Mouse (Mus musculus) ES-E14 (cell line): ENCODE results near the gene Cldn15. TPM values are rescaled to one million over a fixed set of nuclear protein-coding genes. Genes with fewer than 3 reads are reported as not detected.

Source experiments
- DNase-seq: peaks from one replicate; pipeline ENCODE4 v3.0.0-alpha.2; 2013; ENCODE audit warnings: low read depth, low spot score
- H3K27ac ChIP-seq: 2 replicates; pipeline ENCODE4 v1.5.1; 2012; ENCODE audit warnings: low read depth, mild to moderate bottlenecking, low read length, moderate library complexity, mixed read lengths; ENCODE audit not compliant: poor library complexity, insufficient read depth, severe bottlenecking
- H3K36me3 ChIP-seq: 2 replicates; pipeline ENCODE4 v1.6.1; 2012; ENCODE audit warnings: mild to moderate bottlenecking, low read length, moderate library complexity, mixed read lengths; ENCODE audit not compliant: control insufficient read depth, poor library complexity, insufficient read depth, severe bottlenecking
- H3K4me1 ChIP-seq, 2 experiments: fragments of 150-350 bp in 1 of 2; sonication (generic) in 1 of 2; 2 replicates each; pipeline ENCODE4 v1.6.1; 2012; ENCODE audit warnings: low read length in 2 of 2, mild to moderate bottlenecking in 1 of 2, mixed read lengths in 1 of 2; ENCODE audit not compliant: control insufficient read depth in 2 of 2, insufficient read depth in 2 of 2, poor library complexity in 1 of 2
- H3K4me3 ChIP-seq, 2 experiments: fragments of 150-350 bp in 1 of 2; sonication (generic) in 1 of 2; 2 replicates each; pipeline ENCODE4 v1.5.1; 2012; ENCODE audit warnings: low read length in 2 of 2, low read depth in 1 of 2, mild to moderate bottlenecking in 1 of 2, mixed read lengths in 1 of 2; ENCODE audit not compliant: insufficient read depth in 1 of 2, poor library complexity in 1 of 2, severe bottlenecking in 1 of 2
- H3K9ac ChIP-seq: 2 replicates; pipeline ENCODE4 v1.6.1; 2012; ENCODE audit warnings: low read depth, mild to moderate bottlenecking, low read length, mixed read lengths; ENCODE audit not compliant: poor library complexity, insufficient read depth, severe bottlenecking
- H3K9me3 ChIP-seq: fragments of 150-350 bp; sonication (generic); 2 replicates; pipeline ENCODE4 v1.6.1; 2012; ENCODE audit warnings: low read depth, mild to moderate bottlenecking, low read length; ENCODE audit not compliant: control insufficient read depth, insufficient read depth
- CHD2 ChIP-seq: IDR thresholded peaks from 2 replicates; pipeline ENCODE4 v1.6.1; 2014; ENCODE audit warnings: mild to moderate bottlenecking, low read depth, low read length, inconsistent platforms
- HCFC1 ChIP-seq: IDR thresholded peaks from 2 replicates; pipeline ENCODE4 v1.6.1; 2012; ENCODE audit warnings: low read length, inconsistent platforms, borderline replicate concordance; ENCODE audit not compliant: insufficient read depth
- MAFK ChIP-seq: IDR thresholded peaks from 2 replicates; pipeline ENCODE4 v1.6.1; 2014; ENCODE audit warnings: mild to moderate bottlenecking, low read depth, low read length, inconsistent platforms; ENCODE audit not compliant: insufficient read depth
- ZC3H11A ChIP-seq: IDR thresholded peaks from 2 replicates; pipeline ENCODE4 v1.6.1; 2012; ENCODE audit warnings: low read depth, mild to moderate bottlenecking, inconsistent platforms, low read length, borderline replicate concordance
- ZNF384 ChIP-seq: IDR thresholded peaks from 2 replicates; pipeline ENCODE4 v1.6.1; 2012; ENCODE audit warnings: low read depth, low read length, inconsistent platforms
- in situ Hi-C, 2 experiments: fragments of 600-800 bp; cut with MboI; formaldehyde crosslinking; loops; one replicate each; pipeline ENCODE4 v1.15.1; 2025; ENCODE audit warnings: low sequenced_read_pairs in 2 of 2, inconsistent platforms in 1 of 2; ENCODE audit not compliant: unreplicated experiment in 2 of 2
- total RNA-seq: library from RNA; depleted of rRNA; stranded (reverse); fragments of 300-350 nt; gene quantifications from 2 replicates; pipeline ENCODE4 v1.2.3, GENCODE M21; 2012

Gene Cldn15
- total RNA-seq, 1 experiment, result 0.94 TPM

DNA sequence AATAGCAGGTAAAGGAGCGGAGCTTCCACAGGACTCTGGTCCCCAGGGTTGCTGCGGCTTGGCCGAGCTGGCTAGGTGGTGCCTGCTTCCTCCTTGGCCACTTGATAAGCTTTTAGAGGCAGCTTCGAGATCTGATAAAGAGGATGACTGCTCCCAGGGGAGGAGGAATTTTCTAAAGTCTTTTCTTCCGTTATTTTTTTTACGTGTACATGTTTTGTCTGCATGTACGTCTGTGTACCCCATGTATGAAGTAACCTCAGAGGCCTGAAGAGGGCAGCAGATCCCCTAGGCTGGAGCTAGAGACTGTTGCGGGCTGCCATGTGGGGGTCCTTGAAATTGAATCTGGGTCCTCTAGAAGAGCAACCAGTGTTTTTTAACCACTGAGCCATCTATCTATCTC, 14.6 kb downstream of the Cldn15 start:
- H3K27ac ChIP-seq, result no peak overlapping the region
- in situ Hi-C loops, result no loop called here
- no peak overlapping the region for H3K4me3 ChIP-seq
- no peak overlapping the region for H3K9ac ChIP-seq
- peaks cover 3% of the 10 kb centered on the region for H3K36me3 ChIP-seq
- no peak for TF ChIP-seq CHD2
- TF ChIP-seq ZC3H11A, result 0 out of 2 replicates have a peak, but pooled peaks have one; percentile 14
- DNase-seq, result no peak
- H3K9me3 ChIP-seq, result no peaks in the 10 kb centered on the region
- H3K4me1 ChIP-seq, result 0 out of 4 replicates have a peak, but pooled peaks cover 0 to 2% of the 10 kb centered on the region in 2 experiments

DNA sequence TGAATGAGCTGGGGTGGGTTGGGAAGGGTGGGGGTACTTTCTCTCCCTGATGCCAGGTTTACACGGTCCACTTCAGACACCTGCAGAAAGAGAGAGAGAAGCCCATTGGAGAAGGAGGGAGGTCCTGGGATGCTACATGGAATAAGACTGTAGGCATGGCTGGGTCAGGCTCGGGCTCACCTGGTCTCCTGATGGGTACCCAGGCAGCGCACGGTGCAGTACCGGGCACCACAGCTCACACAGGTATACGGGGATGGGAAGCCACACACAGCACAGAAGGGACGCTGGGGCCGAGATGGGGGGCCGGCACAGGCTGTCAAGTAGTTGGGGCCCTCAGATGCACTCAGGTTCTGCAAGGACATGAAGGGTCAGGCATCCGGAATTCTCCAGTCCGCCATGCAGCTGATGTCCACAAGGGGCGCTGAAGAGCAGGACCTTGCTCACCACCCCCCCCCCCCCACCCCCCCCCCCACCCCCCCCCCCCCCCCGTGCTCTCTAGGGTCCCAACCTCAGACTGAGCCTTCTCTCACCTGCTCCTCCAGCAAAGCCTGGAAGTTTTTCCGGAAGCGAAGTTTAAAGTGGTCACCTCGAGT, 16.0 kb downstream of the Cldn15 start:
- no peak overlapping the region for H3K9ac ChIP-seq
- DNase-seq, result peak; percentile 39

GRCm38 (mm10) chr5:136984828-136985227, 18.4 kb downstream of the Cldn15 start:
- in situ Hi-C loops, result no loop called here
- no peak overlapping the region for H3K4me3 ChIP-seq
- H3K4me1 ChIP-seq, result 0 out of 4 replicates have a peak, but pooled peaks cover 0 to 9% of the 10 kb centered on the region in 2 experiments
- TF ChIP-seq HCFC1, result no peak
- TF ChIP-seq ZNF384, result no peak
- no peak for TF ChIP-seq CHD2
- TF ChIP-seq ZC3H11A, result no peak
- TF ChIP-seq MAFK, result no peak
- no peaks in the 10 kb centered on the region for H3K9me3 ChIP-seq
- H3K9ac ChIP-seq, result no peak overlapping the region
- no peak for DNase-seq
- peaks cover 9% of the 10 kb centered on the region for H3K36me3 ChIP-seq
- no peak overlapping the region for H3K27ac ChIP-seq

More for the DNA sequence above, 16.0 kb downstream of the Cldn15 start:
- no peaks in the 10 kb centered on the region for H3K9me3 ChIP-seq
- H3K4me3 ChIP-seq, result no peak overlapping the region
- 0 out of 4 replicates have a peak, but pooled peaks cover 0 to 2% of the 10 kb centered on the region in 2 experiments for H3K4me1 ChIP-seq
- in situ Hi-C loops, result no loop called here
- H3K36me3 ChIP-seq, result peaks cover 3% of the 10 kb centered on the region
- H3K27ac ChIP-seq, result no peak overlapping the region
- TF ChIP-seq CHD2 (no peak), HCFC1 (no peak), ZC3H11A (no peak), ZNF384 (no peak), MAFK (no peak)

DNA sequence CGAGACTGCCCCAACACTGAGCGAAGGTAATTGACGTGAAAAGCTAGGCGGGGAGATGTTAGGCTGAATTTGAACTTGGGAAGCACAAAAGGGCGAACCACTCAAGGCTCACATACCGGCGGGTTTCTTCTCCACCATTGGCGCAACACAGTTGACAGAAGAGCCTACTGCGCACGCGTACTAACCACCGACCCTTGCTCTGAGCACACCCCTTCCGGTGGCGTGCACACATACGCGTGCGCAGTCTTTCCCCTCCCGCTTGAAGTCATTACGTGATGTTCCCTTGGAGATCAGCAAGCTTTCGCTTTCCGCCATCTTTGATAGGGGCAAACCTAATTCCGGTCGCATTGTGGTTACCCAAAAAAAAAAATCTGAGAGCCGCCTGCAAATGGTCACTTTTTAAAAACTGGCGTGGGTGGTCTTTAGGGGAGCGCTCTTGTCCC, 20.3 kb downstream of the Cldn15 start, which contains the start of gene Plod3:
Gene Plod3, plus strand, starts transcription at position 325 of the 443 bp plus-strand sequence.
- in situ Hi-C loops, result no loop called here
- Histone ChIP-seq H3K9ac (peak within 1 kb of the TSS; percentile 87), H3K9me3 (no peaks in the 10 kb centered on the region), H3K27ac (peak within 1 kb of the TSS; percentile 71), H3K36me3 (peaks cover 28% of the 10 kb centered on the region), H3K4me3 (peak within 1 kb of the TSS; percentile 76 to 89), H3K4me1 (0 out of 4 replicates have a peak, but pooled peaks cover 0 to 9% of the 10 kb centered on the region in 2 experiments)
- peak; percentile 86 for TF ChIP-seq ZNF384
- TF ChIP-seq CHD2, result no peak
- TF ChIP-seq ZC3H11A, result no peak
- TF ChIP-seq MAFK, result no peak
- TF ChIP-seq HCFC1, result peak; percentile 86
- peak; percentile 98 for DNase-seq
